Mouse (Mus musculus): ENCODE results near the gene Slc16a9. TPM values are rescaled to one million over a fixed set of nuclear protein-coding genes. Genes with fewer than 3 reads are reported as not detected.

The Slc16a9 gene
- polyA plus RNA-seq, 1 experiment from 2014 or later, result 0.52 TPM

DNA sequence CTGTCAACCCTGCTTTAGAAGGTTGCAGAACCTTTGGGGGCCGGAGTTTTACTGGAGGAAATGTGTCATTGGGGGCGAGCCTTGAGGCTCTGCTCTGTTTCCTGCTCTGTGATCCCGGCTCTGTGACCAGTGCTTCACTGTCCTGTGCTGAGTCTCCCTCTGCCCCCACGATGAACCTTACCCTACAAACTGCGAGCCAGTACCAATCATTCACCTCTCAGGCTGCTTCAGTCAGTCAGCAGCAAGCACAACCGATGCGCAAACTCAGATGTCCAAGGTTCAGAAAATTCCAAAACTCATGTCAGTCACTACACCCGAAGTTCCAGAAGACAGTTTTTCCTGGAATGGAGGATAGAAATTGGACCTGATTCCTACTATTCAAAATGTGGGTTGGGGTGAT, 64.5 kb downstream of the Slc16a9 start:
- Histone ChIP-seq H3K9ac (ENCODE audit: low read depth, low read length) (no peak overlapping the region), H3K4me1 (replicated peaks; ENCODE audit: control insufficient read depth, insufficient read depth, low read length) (no peaks in the 10 kb centered on the region), H3K27me3 (replicated peaks; ENCODE audit: control insufficient read depth, insufficient read depth, low read length) (no peaks in the 10 kb centered on the region), H3K27ac (ENCODE audit: low read depth, low read length) (no peak overlapping the region), H3K36me3 (ENCODE audit: control insufficient read depth, insufficient read depth) (no peaks in the 10 kb centered on the region), H3K4me3 (ENCODE audit: low read depth, low read length) (no peak overlapping the region), H3K4me2 (replicated peaks; ENCODE audit: low read depth) (no peak overlapping the region), H3K9me3 (ENCODE audit: control insufficient read depth) (no peaks in the 10 kb centered on the region)
- no peak for ATAC-seq
- TF ChIP-seq CTCF (IDR thresholded peaks at IDR 0.05; ENCODE audit: low read depth), result no peak
- 91% methylated on average over 8 of the region's 8 CpGs for WGBS

DNA sequence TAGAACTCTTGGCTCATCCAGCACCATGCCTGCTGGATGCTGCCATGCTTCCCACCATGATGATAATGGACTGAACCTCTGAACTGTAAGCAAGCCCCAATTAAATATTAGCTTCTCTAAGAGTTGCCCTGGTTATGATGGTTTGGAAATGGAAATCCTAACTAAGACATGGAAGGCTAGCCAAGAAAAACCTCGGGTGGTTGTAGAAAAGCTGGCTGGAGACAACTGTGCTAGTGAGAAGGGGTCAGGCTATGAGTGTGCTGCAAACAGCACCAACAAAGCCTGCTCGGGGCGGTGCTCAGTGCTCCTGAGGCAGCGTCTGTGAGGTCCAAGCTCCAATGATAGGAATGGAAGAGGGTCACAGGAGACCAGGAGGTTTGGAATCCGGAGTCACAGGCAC, 65.7 kb downstream of the Slc16a9 start:
- WGBS, result 87% methylated on average over 5 of the region's 5 CpGs
- no peak overlapping the region for H3K4me2 ChIP-seq (replicated peaks; ENCODE audit: low read depth)
- H3K4me3 ChIP-seq (ENCODE audit: low read depth, low read length), result no peak overlapping the region
- H3K9me3 ChIP-seq (ENCODE audit: control insufficient read depth), result no peaks in the 10 kb centered on the region
- no peak for TF ChIP-seq CTCF (IDR thresholded peaks at IDR 0.05; ENCODE audit: low read depth)
- ATAC-seq, result no peak
- H3K27ac ChIP-seq (ENCODE audit: low read depth, low read length), result no peak overlapping the region
- H3K4me1 ChIP-seq (replicated peaks; ENCODE audit: control insufficient read depth, insufficient read depth, low read length), result no peaks in the 10 kb centered on the region
- H3K27me3 ChIP-seq (replicated peaks; ENCODE audit: control insufficient read depth, insufficient read depth, low read length), result no peaks in the 10 kb centered on the region
- H3K9ac ChIP-seq (ENCODE audit: low read depth, low read length), result no peak overlapping the region
- H3K36me3 ChIP-seq (ENCODE audit: control insufficient read depth, insufficient read depth), result no peaks in the 10 kb centered on the region

DNA sequence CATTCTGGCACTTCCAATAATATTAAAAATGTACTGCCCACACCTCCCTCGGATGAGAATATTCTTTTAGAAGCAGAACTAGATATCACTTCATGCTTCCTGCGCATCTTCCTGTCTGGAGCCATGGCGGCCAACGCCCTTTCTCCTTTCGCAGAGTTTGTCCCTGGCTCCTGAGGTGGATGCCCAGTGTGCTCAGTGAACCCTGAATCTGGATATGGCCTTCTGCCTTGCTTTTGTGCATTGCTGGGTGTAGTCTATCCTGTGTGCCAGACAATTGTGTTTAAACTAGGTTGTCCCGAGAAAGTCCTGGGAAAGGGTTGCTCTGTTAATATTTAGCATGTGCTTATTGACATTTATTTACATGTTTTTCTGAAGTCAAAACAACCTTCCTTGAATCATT, 71.0 kb downstream of the Slc16a9 start:
- H3K4me1 ChIP-seq (replicated peaks; ENCODE audit: control insufficient read depth, insufficient read depth, low read length), result no peaks in the 10 kb centered on the region
- WGBS, result 86% methylated on average over 6 of the region's 6 CpGs
- no peaks in the 10 kb centered on the region for H3K9me3 ChIP-seq (ENCODE audit: control insufficient read depth)
- no peaks in the 10 kb centered on the region for H3K27me3 ChIP-seq (replicated peaks; ENCODE audit: control insufficient read depth, insufficient read depth, low read length)
- no peak overlapping the region for H3K27ac ChIP-seq (ENCODE audit: low read depth, low read length)
- H3K4me3 ChIP-seq (ENCODE audit: low read depth, low read length), result no peak overlapping the region
- ATAC-seq, result no peak
- no peak for TF ChIP-seq CTCF (IDR thresholded peaks at IDR 0.05; ENCODE audit: low read depth)
- no peak overlapping the region for H3K9ac ChIP-seq (ENCODE audit: low read depth, low read length)
- no peaks in the 10 kb centered on the region for H3K36me3 ChIP-seq (ENCODE audit: control insufficient read depth, insufficient read depth)
- no peak overlapping the region for H3K4me2 ChIP-seq (replicated peaks; ENCODE audit: low read depth)

GRCm38 (mm10) chr10:70316856-70317255, 72.0 kb downstream of the Slc16a9 start:
- no peak overlapping the region for H3K4me2 ChIP-seq (replicated peaks; ENCODE audit: low read depth)
- no peaks in the 10 kb centered on the region for H3K4me1 ChIP-seq (replicated peaks; ENCODE audit: control insufficient read depth, insufficient read depth, low read length)
- no peak for ATAC-seq
- H3K27me3 ChIP-seq (replicated peaks; ENCODE audit: control insufficient read depth, insufficient read depth, low read length), result no peaks in the 10 kb centered on the region
- no peak overlapping the region for H3K27ac ChIP-seq (ENCODE audit: low read depth, low read length)
- no peaks in the 10 kb centered on the region for H3K9me3 ChIP-seq (ENCODE audit: control insufficient read depth)
- 88% methylated on average over 7 of the region's 7 CpGs for WGBS
- no peaks in the 10 kb centered on the region for H3K36me3 ChIP-seq (ENCODE audit: control insufficient read depth, insufficient read depth)
- H3K9ac ChIP-seq (ENCODE audit: low read depth, low read length), result no peak overlapping the region
- no peak overlapping the region for H3K4me3 ChIP-seq (ENCODE audit: low read depth, low read length)
- TF ChIP-seq CTCF (IDR thresholded peaks at IDR 0.05; ENCODE audit: low read depth), result no peak

DNA sequence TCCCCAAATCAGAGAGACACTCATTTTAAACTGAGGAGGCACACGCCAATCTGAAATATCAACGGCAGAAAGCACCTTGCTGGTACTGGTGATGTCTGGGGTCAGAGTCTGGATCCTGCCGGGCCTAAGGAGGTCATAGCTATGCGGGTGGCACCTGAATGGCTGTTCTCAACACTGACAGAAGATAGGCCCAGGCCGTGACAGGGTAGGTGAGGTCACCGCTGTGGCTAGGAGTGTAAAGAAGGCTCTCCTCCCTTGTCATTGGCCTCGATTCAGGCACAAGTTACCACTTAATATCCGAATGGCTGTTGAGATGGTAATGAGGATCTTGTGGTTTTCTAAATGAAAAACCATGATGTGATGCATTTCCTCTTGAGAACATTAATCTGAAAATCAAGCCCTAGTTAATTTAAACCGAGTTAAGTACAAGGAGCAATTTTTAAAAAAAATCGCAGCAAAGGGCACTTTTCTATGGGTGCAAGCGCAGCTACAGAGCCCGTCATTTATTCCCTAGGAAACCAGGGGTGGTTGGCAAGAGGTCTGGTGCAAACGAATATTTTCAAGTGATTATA, 72.6 kb downstream of the Slc16a9 start:
- no peak overlapping the region for H3K27ac ChIP-seq (ENCODE audit: low read depth, low read length)

GRCm38 (mm10) chr10:70318630-70319029, 73.7 kb downstream of the Slc16a9 start:
- H3K9me3 ChIP-seq (ENCODE audit: control insufficient read depth), result no peaks in the 10 kb centered on the region
- peak; percentile 89 for TF ChIP-seq CTCF (IDR thresholded peaks at IDR 0.05; ENCODE audit: low read depth)
- WGBS, result 3% methylated on average over 3 of the region's 3 CpGs
- ATAC-seq, result no peak
- no peaks in the 10 kb centered on the region for H3K4me1 ChIP-seq (replicated peaks; ENCODE audit: control insufficient read depth, insufficient read depth, low read length)
- no peak overlapping the region for H3K4me3 ChIP-seq (ENCODE audit: low read depth, low read length)
- no peak overlapping the region for H3K27ac ChIP-seq (ENCODE audit: low read depth, low read length)
- no peaks in the 10 kb centered on the region for H3K36me3 ChIP-seq (ENCODE audit: control insufficient read depth, insufficient read depth)
- no peak overlapping the region for H3K9ac ChIP-seq (ENCODE audit: low read depth, low read length)
- no peaks in the 10 kb centered on the region for H3K27me3 ChIP-seq (replicated peaks; ENCODE audit: control insufficient read depth, insufficient read depth, low read length)
- H3K4me2 ChIP-seq (replicated peaks; ENCODE audit: low read depth), result no peak overlapping the region

More for the DNA sequence above, 72.6 kb downstream of the Slc16a9 start:
- no peaks in the 10 kb centered on the region for H3K4me1 ChIP-seq (replicated peaks; ENCODE audit: control insufficient read depth, insufficient read depth, low read length)
- H3K4me3 ChIP-seq (ENCODE audit: low read depth, low read length), result no peak overlapping the region
- H3K27me3 ChIP-seq (replicated peaks; ENCODE audit: control insufficient read depth, insufficient read depth, low read length), result no peaks in the 10 kb centered on the region
- no peak for ATAC-seq
- H3K9ac ChIP-seq (ENCODE audit: low read depth, low read length), result no peak overlapping the region
- no peak for TF ChIP-seq CTCF (IDR thresholded peaks at IDR 0.05; ENCODE audit: low read depth)
- H3K4me2 ChIP-seq (replicated peaks; ENCODE audit: low read depth), result no peak overlapping the region
- H3K9me3 ChIP-seq (ENCODE audit: control insufficient read depth), result no peaks in the 10 kb centered on the region
- 79% methylated on average over 13 of the region's 13 CpGs for WGBS
- no peaks in the 10 kb centered on the region for H3K36me3 ChIP-seq (ENCODE audit: control insufficient read depth, insufficient read depth)

GRCm38 (mm10) chr10:70325518-70325917, 80.6 kb downstream of the Slc16a9 start:
- no peak overlapping the region for H3K4me2 ChIP-seq (replicated peaks; ENCODE audit: low read depth)
- H3K27me3 ChIP-seq (replicated peaks; ENCODE audit: control insufficient read depth, insufficient read depth, low read length), result no peaks in the 10 kb centered on the region
- no peaks in the 10 kb centered on the region for H3K9me3 ChIP-seq (ENCODE audit: control insufficient read depth)
- no peak overlapping the region for H3K9ac ChIP-seq (ENCODE audit: low read depth, low read length)
- no peaks in the 10 kb centered on the region for H3K36me3 ChIP-seq (ENCODE audit: control insufficient read depth, insufficient read depth)
- ATAC-seq, result no peak
- no peaks in the 10 kb centered on the region for H3K4me1 ChIP-seq (replicated peaks; ENCODE audit: control insufficient read depth, insufficient read depth, low read length)
- no peak overlapping the region for H3K27ac ChIP-seq (ENCODE audit: low read depth, low read length)
- 38% methylated on average over 2 of the region's 2 CpGs for WGBS
- no peak for TF ChIP-seq CTCF (IDR thresholded peaks at IDR 0.05; ENCODE audit: low read depth)
- H3K4me3 ChIP-seq (ENCODE audit: low read depth, low read length), result no peak overlapping the region

Measured in intestine, postnatal 0 days (tissue).